Mouse (Mus musculus) brain, embryonic 14.5 days (tissue): ENCODE measurements around the gene Cdc34b.

Source experiments
- CTCF ChIP-seq: fragments of 200-500 bp; IDR thresholded peaks from 2 replicates; pipeline ENCODE4 v1.5.1; 2012; ENCODE audit warnings: inconsistent platforms, mild to moderate bottlenecking, moderate library complexity, borderline replicate concordance; ENCODE audit not compliant: insufficient read depth, insufficient read length; ENCODE audit errors: extremely low read depth
- POLR2A ChIP-seq: fragments of 200-500 bp; IDR thresholded peaks from 2 replicates; pipeline ENCODE4 v1.6.1; 2012; ENCODE audit warnings: mild to moderate bottlenecking, inconsistent platforms, borderline replicate concordance; ENCODE audit not compliant: poor library complexity, insufficient read depth, insufficient read length, severe bottlenecking; ENCODE audit errors: extremely low read depth

GRCm38 (mm10) chr11:94699399-94699798, 42.2 kb upstream of the Cdc34b start:
- TF ChIP-seq POLR2A (no peak), CTCF (no peak)
